Mouse (Mus musculus): ENCODE results near the gene Ptov1. TPM values are rescaled to one million over a fixed set of nuclear protein-coding genes. Genes with fewer than 3 reads are reported as not detected.

Gene Ptov1
- total RNA-seq, 2 experiments from 2014 or later: 126 to 137 TPM

- TF ChIP-seq CTCF (IDR thresholded peaks at IDR 0.05): no peak
- intact Hi-C loops (cut with DNase I): no loop called here
- Histone ChIP-seq H3K27ac (peak overlapping the region; percentile 56), H3K4me3 (no peak overlapping the region)
- DNase-seq: peak; percentile 51
Measured at GRCm38 (mm10) chr7:44841825-44842463, 27.6 kb downstream of the Ptov1 start.

DNA sequence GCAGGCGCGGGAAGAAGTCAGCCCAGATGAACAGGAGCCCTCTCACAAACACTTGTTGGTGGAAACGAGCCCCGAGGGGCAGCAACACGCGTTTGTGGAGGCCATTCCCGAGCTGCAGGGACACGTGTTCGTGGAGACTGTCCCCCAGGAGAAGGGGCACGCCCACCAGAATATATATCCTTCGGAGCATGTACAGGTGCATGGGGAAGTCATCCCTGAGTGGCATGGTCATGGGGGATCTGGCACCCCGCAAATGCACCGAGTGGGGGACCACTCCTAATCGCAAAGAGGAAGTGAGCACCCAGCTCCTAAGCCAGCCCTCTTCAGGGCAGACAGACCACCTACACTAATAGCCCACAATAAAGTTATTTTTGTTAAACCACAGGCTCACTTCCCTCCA is 29.2 kb downstream of the Ptov1 start:
- intact Hi-C loops (cut with DNase I): no loop called here
- Histone ChIP-seq H3K27ac (no peak overlapping the region), H3K4me3 (no peak overlapping the region)
- TF ChIP-seq CTCF (IDR thresholded peaks at IDR 0.05): no peak
- no peak for DNase-seq

DNA sequence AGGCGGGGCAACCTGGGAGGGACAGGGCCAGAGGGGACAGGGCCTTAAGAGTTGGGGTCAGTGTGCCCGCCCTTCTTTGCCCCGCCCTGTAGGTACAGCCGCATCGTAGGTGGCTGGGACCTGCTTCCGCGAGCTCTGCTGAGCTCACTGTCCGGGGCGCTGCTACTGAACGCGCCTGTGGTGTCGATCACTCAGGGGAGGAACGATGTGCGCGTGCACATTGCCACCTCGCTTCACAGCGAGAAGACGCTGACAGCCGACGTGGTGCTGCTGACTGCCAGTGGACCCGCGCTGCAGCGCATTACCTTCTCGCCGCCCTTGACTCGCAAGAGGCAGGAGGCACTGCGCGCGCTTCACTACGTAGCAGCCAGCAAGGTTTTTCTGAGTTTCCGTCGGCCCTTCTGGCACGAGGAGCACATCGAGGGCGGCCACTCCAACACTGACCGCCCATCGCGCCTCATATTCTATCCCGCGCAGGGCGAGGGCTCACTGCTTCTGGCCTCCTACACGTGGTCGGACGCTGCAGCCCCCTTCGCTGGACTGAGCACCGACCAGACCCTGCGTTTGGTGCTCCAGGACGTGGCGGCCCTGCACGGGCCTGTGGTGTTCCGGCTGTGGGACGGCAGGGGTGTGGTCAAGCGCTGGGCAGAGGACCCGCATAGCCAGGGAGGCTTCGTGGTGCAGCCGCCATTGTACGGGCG is 29.9 kb downstream of the Ptov1 start:
- DNase-seq: peak; percentile 58
- intact Hi-C loops (cut with DNase I): no loop called here

GRCm38 (mm10) chr7:44839171-44839490 is 30.5 kb downstream of the Ptov1 start:
- TF ChIP-seq CTCF (IDR thresholded peaks at IDR 0.05): no peak
- DNase-seq: no peak
- peak overlapping the region; percentile 64 for H3K4me3 ChIP-seq
- no peak overlapping the region for H3K27ac ChIP-seq
- intact Hi-C loops (cut with DNase I): no loop called here

More for the DNA sequence above, 29.9 kb downstream of the Ptov1 start:
- peak overlapping the region; percentile 58 for H3K27ac ChIP-seq
- TF ChIP-seq CTCF (IDR thresholded peaks at IDR 0.05): no peak
- H3K4me3 ChIP-seq: peak overlapping the region; percentile 64

GRCm38 (mm10) chr7:44838073-44838472 is 31.5 kb downstream of the Ptov1 start:
- Histone ChIP-seq H3K27ac (no peak overlapping the region), H3K4me3 (no peak overlapping the region)
- intact Hi-C loops (cut with DNase I): no loop called here
- no peak for DNase-seq
- no peak for TF ChIP-seq CTCF (IDR thresholded peaks at IDR 0.05)

GRCm38 (mm10) chr7:44836423-44837053 is 33.0 kb downstream of the Ptov1 start:
- H3K27ac ChIP-seq: peak overlapping the region; percentile 86
- DNase-seq: peak; percentile 88
- H3K4me3 ChIP-seq: peak overlapping the region; percentile 30
- TF ChIP-seq CTCF (IDR thresholded peaks at IDR 0.05): no peak
- intact Hi-C loops (cut with DNase I): no loop called here

- H3K4me3 ChIP-seq: peak overlapping the region; percentile 24
- intact Hi-C loops (cut with DNase I): no loop called here
- TF ChIP-seq CTCF (IDR thresholded peaks at IDR 0.05): no peak
- H3K27ac ChIP-seq: peak overlapping the region; percentile 86
- no peak for DNase-seq
Measured at GRCm38 (mm10) chr7:44836016-44836404, 33.6 kb downstream of the Ptov1 start.

GRCm38 (mm10) chr7:44835373-44836015 is 34.1 kb downstream of the Ptov1 start:
- TF ChIP-seq CTCF (IDR thresholded peaks at IDR 0.05): no peak
- Histone ChIP-seq H3K4me3 (no peak overlapping the region; the same call in 1 of the 2 replicates), H3K27ac (peak overlapping the region; percentile 86)
- intact Hi-C loops (cut with DNase I): no loop called here
- DNase-seq: no peak

GRCm38 (mm10) chr7:44832763-44833162 is 36.8 kb downstream of the Ptov1 start:
- no peak for TF ChIP-seq CTCF (IDR thresholded peaks at IDR 0.05)
- intact Hi-C loops (cut with DNase I): no loop called here
- Histone ChIP-seq H3K4me3 (no peak overlapping the region), H3K27ac (no peak overlapping the region)
- DNase-seq: no peak

DNA sequence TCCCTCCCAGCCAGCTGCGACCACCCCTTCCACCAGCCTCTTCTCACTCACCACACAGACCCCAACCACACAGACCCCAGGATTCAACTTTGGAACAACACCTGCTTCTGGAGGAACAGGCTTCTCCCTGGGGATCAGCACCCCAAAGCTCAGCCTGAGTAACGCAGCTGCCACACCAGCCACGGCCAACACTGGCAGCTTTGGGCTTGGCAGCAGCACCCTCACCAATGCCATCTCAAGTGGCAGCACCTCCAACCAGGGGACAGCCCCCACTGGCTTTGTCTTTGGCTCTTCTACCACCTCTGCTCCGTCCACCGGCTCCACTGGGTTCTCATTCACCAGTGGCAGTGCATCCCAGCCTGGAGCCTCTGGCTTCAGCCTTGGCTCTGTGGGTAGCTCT is 40.9 kb downstream of the Ptov1 start:
- H3K27ac ChIP-seq: peak overlapping the region; percentile 31; the same call in 1 of the 2 replicates
- DNase-seq: peak; percentile 64
- TF ChIP-seq CTCF (IDR thresholded peaks at IDR 0.05): no peak
- intact Hi-C loops (cut with DNase I): no loop called here
- no peak overlapping the region for H3K4me3 ChIP-seq

DNA sequence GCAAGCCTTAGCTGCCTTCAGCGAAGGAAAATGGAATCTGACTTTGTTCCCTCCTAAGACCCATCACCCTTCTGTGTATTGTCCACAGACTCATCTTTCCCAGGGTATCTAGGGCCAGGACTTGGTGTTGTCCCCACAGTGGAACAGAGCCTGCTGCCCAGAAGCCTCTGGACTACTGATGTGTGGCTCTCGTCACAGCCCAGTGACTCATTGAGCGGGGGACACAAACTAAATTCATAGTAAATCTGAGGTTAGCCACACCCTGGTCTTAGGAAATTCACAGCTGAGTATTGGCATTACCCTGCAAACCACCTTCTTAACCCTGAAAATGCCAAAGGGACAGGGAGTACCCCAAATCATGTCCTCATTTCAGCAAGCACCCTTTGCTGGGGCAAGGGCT is 42.8 kb downstream of the Ptov1 start:
- no peak overlapping the region for H3K27ac ChIP-seq
- no peak overlapping the region for H3K4me3 ChIP-seq
- no peak for DNase-seq
- intact Hi-C loops (cut with DNase I): no loop called here
- TF ChIP-seq CTCF (IDR thresholded peaks at IDR 0.05): no peak

DNA sequence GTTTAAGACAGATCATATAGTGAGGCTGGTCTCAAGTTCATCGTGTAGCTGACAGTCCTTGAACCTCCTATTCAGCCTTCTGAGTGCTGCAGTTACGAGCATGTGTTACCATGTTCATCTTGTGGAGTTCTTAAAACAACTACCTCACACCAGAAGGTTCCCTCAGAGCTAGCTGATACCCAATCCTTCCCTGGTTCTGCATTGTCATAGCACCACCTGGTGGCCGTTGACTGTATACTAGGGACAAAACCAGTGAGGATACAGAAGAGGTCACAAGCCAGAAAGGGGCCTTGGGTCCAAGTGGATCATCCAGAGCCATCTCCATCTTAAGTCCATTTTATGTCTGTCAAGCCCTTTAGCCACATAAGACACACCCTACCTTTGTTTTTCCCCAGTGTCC is 44.7 kb downstream of the Ptov1 start:
- H3K4me3 ChIP-seq: no peak overlapping the region
- intact Hi-C loops (cut with DNase I): loop anchor here (2.0 to 5.0 kb wide), 2 partner anchors 78 to 100 kb away; partner anchors contain the start of gene Vrk3
- peak overlapping the region; percentile 6; the same call in 1 of the 2 replicates for H3K27ac ChIP-seq
- TF ChIP-seq CTCF (IDR thresholded peaks at IDR 0.05): peak; percentile 90
- DNase-seq: peak; percentile 87

DNA sequence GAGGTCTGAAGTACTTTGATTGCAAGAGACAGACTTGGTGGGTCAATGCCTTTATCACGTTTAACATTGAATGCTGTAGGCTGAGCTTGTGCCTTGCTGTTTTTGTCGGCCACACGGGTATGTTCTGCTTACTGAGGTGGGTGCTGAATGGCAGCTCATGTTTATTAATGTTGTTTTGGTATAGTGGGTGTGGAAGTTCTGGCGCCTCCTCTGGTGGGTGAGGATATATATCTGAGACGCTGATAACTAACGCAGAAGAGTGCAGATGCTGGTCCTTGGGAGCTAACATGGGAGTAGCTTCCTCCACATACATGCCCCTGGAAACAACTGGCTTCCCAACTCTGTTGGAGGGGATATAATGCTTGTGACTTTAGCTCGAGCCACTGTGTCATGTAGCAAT is 46.2 kb downstream of the Ptov1 start:
- DNase-seq: peak; percentile 11
- intact Hi-C loops (cut with DNase I): loop anchor here (5.0 kb wide), 1 partner anchor 76 kb away; the partner anchor contains the start of gene Vrk3
- peak overlapping the region; percentile 7; the same call in 1 of the 2 replicates for H3K27ac ChIP-seq
- H3K4me3 ChIP-seq: no peak overlapping the region
- 0 out of 2 replicates have a peak, but pooled peaks have one; percentile 5 for TF ChIP-seq CTCF (IDR thresholded peaks at IDR 0.05)

All from gastrocnemius, adult 2 months (tissue).